Mouse (Mus musculus) cerebellum, adult 8-10 months (tissue): Measurements from ENCODE around the gene Olfr1383.
"Not testable (repeated sequence)": the region's sequence is repeated elsewhere in the genome, so short reads cannot be mapped to it uniquely, and the experiment has no call there.

Source experiments
- DNase-seq: peaks from one replicate; pipeline ENCODE4 v3.0.0; 2022

The Olfr1383 gene

GRCm38 (mm10) chr11:49519348-49519747, at the start of gene Olfr1383:
Olfr1383 (plus strand) TSS chr11:49519648.
- DNase-seq: no peak

DNA sequence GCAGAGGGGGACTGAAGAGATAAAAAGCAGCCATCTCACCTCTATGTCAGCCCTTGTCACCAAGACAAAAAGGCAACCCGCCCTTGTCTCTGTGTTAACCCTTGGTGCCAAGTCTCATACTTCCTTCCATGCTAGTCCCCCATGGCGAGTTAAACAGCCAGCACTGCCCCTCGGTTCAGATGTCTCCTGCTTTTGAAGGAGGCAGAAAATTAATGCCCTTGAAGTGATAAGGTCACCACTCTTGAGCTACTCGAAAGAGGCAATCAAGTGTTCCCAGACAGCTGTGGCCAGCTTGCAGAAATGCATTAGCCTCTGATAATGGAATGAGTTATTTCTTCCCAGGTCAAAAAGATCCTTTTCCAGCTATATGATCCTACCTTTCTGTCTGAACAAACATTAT, 33.5 kb upstream of the Olfr1383 start:
- no peak for DNase-seq

GRCm38 (mm10) chr11:49488770-49489169, 30.7 kb upstream of the Olfr1383 start, which contains the start of gene Olfr1385:
Olfr1385 (plus strand) TSS chr11:49489070.
- DNase-seq: not testable (repeated sequence)

GRCm38 (mm10) chr11:49518086-49518485, 1.4 kb upstream of the Olfr1383 start:
- no peak for DNase-seq

GRCm38 (mm10) chr11:49527947-49528346, 8.5 kb downstream of the Olfr1383 start, which contains the start of gene Olfr1382:
Olfr1382 (plus strand) TSS chr11:49528247.
- no peak for DNase-seq

DNA sequence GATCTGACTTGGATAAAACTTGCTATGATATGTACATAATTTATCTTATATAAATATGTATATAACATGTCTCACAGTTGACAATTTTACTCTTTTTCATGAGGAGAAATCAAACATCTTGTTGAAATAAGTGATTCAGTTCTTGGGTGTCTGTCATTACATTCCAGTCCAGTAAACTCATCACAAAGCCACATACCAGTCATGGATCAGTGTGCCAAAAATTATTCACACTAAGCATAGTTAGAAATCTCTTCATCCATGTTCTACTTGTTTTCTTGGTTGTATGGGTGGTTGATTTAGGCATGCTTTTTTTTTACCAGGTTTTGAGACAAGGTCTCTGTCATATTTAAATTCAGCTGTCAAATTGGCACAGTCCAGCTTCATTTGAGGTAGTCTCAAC, 13.3 kb downstream of the Olfr1383 start:
- no peak for DNase-seq

- not testable (repeated sequence) for DNase-seq
These were observed 17.2 kb downstream of the Olfr1383 start for GRCm38 (mm10) chr11:49536631-49537030.

DNA sequence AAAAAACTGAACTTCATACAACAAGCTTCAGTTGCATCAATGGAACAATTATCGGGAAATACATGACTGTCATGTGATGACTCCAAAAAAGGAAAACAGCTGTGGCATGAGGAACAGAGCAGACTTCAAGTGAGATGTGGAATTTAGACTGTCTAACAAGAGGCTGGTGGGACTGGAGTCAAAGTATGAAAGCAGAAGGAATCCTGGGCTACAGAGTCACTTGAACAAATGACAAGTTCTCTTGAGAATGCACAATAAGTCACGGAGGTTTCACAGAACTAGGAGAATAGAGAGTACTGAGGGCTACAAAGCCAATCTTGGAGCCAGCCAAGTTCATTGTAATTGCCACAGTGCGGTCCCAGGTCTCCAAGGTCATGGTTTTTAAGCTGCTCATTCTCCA, 23.7 kb downstream of the Olfr1383 start, which contains the start of gene Olfr1381:
Olfr1381 (plus strand) TSS at position 301 of the 400 bp plus-strand sequence.
- not testable (repeated sequence) for DNase-seq

GRCm38 (mm10) chr11:49554033-49554432, 34.6 kb downstream of the Olfr1383 start:
- DNase-seq: not testable (repeated sequence)

- not testable (repeated sequence) for DNase-seq
These were observed 37.1 kb downstream of the Olfr1383 start, which contains the start of gene Olfr1380 for GRCm38 (mm10) chr11:49556578-49556977. Olfr1380 (plus strand) TSS chr11:49556878.

- DNase-seq: not testable (repeated sequence)
These were observed 55.6 kb downstream of the Olfr1383 start for GRCm38 (mm10) chr11:49575054-49575453.
